Mouse (Mus musculus) kidney, postnatal 4 days (tissue): ENCODE results near the gene Safb2.
A peak's percentile ranks its signal among the peaks of the same experiment; 100 is the strongest.
"Not testable (repeated sequence)": the region's sequence is repeated elsewhere in the genome, so short reads cannot be mapped to it uniquely, and the experiment has no call there.

Source experiments
- DNase-seq, 2 experiments: peaks; one replicate each; pipeline ENCODE4 v3.0.0; 2021; ENCODE audit warnings: mixed read lengths in 2 of 2

Gene Safb2

DNA sequence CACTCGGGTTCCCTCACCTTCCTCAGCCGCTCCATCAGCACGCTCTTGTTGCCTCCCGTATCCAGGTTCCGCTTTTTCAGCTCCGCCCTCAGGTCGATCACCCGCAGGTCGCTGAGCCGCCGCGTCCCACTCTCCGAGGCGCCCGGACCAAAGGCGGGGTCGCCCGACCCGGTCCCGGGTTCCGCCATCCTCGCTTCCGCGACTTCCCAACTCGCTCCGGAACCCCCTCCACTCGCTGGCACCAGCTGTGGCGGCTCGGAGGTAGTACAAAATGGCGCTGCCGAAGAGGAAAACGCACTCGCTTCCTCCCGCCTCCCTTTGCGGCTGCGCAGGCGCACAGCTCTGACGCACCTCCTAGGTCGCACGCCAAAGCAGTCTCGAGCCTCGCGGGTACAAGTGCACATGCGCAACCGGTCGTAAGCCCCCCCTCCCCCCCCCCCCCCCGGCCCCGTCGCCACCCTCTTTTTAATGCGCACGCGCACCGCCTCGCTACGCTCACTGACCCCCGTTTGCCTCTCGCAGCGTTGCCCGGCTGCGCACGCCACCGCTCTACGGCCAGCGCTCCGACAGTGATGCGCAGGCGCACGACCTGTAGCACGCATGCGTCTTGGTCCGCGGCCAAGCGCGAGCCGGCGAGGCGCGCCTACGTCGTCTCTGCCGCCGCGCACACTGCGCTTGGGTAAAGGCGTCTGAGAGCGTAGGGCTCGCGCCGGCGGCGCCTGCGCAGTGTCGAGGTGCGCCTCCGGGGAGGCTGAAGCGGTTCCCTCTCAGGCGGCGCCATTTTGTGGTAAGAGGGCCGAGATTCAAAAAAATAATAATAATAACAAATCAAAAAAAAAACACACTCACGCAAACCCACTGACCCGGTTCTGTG is at the start of gene Safb2, which contains the start of gene Safb:
TSS of gene Safb2 (minus strand) at position 329 of the 874 bp plus-strand sequence.
TSS of gene Safb (plus strand) at position 569 of the 874 bp plus-strand sequence.
- peak; percentile 99 to 100 for DNase-seq

- DNase-seq: no peak
Observed at GRCm38 (mm10) chr17:56634023-56634422, 49.6 kb upstream of the Safb2 start.

GRCm38 (mm10) chr17:56631807-56632206 is 47.4 kb upstream of the Safb2 start:
- no peak for DNase-seq

- DNase-seq: not testable (repeated sequence)
Observed at GRCm38 (mm10) chr17:56629800-56630781, 45.7 kb upstream of the Safb2 start.

- DNase-seq: peak; percentile 56 to 75
Observed at GRCm38 (mm10) chr17:56627530-56628277, 43.3 kb upstream of the Safb2 start, which contains the start of gene Catsperd. Gene Catsperd, plus strand, starts transcription at chr17:56628143.

DNA sequence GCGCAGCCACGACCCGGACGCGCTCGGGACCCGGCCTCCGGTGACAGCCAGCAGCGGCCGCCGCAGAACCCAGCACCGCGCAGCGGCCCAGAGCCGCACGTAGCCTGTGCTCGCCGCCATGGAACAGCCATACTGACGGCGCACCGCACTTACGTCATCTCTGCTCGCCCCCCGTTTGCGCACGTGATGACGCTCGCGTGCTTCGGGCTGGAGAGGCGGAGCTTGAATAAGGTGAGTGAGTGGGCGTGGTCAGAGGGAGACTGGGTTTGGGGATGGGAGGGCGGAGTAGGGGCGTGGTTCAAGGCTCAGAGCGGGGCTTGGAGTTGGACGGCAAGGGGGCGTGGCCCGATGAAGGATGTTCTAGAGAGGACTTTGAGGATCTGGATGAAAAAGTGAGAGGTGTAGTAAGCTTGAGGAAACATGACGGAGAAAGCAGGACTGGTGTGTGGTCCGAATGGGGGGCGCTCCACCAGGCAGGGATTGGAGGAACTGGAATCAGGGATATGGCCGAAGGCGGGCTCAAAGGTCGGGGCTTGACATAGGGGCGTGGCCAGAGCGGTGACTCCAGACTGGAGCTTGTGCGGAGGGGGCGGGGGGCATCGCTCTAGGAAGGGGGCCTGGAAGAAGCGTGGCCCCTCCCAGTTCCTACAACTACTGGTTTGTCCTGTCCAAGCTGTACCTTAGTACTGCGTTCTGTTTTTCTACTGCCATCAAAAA is 42.5 kb upstream of the Safb2 start, which contains the start of gene Lonp1:
TSS of gene Lonp1 (minus strand) at position 134 of the 717 bp plus-strand sequence.
- DNase-seq: peak; percentile 99

DNA sequence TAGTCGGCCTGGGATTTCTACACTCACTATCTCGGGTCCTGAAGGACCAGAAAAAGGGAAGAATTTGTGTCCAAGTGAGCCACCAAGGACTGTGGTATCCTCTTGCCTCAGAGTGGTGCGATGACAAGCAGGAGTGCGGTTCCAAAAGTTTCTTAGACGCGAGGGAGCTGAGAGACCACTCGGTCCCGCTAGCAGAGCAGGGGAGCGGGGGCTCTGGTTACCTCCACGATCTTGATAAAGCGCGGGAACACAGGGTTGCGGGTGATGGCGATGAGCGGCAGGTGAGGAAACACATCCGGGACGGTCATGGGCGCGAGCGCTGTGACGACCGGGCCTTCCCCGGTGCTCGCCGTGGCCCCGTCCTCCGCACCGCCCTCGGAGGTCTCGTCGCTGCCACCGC is 41.9 kb upstream of the Safb2 start:
- no peak for DNase-seq

- DNase-seq: no peak
Observed at GRCm38 (mm10) chr17:56625495-56625894, 41.1 kb upstream of the Safb2 start.

- no peak for DNase-seq
Observed at GRCm38 (mm10) chr17:56617628-56618027, 33.2 kb upstream of the Safb2 start.

DNA sequence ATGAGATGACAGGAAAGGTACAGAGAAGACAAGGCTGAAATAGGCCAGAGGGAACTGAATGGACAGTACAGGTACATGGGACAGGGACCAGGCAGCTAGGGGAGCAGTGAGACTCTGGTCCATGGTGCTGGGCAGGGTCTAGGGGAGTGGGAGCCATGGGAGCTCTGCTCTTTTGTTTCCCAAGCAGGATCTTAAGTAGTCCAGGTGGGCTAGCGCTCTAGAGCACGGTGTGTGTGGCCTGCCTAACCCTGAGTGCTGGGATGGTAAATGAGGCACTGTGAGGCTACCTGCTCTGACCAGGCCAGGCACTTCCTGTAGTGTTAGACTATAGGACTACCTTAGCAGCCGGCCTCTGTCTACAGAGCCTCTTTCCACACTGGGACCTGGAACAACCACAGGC is 32.3 kb upstream of the Safb2 start:
- DNase-seq: no peak

DNA sequence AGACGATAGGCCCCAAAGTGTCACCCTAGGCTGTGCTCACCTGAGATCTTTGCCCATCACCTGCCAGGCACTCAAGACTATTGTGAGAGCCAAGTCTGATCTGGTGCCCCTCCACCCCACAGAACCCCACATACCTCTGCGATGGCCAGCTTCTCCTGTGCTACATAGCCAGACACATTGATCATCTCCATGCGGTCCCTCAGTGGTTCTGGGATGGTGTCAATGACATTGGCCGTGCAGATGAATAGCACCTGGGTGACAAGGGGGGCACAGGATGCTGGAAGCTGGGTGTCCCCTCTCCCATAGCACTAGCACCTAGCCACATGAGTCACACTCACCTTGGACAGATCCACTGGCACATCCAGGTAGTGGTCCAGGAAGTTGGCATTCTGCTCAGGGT is 31.4 kb upstream of the Safb2 start:
- no peak for DNase-seq

GRCm38 (mm10) chr17:56615136-56615784 is 30.9 kb upstream of the Safb2 start:
- DNase-seq: no peak

GRCm38 (mm10) chr17:56614391-56615135 is 30.2 kb upstream of the Safb2 start:
- peak in 1 of 2 experiments; percentile 55 for DNase-seq

GRCm38 (mm10) chr17:56613893-56614292 is 29.5 kb upstream of the Safb2 start:
- peak; percentile 51 to 64 for DNase-seq

DNA sequence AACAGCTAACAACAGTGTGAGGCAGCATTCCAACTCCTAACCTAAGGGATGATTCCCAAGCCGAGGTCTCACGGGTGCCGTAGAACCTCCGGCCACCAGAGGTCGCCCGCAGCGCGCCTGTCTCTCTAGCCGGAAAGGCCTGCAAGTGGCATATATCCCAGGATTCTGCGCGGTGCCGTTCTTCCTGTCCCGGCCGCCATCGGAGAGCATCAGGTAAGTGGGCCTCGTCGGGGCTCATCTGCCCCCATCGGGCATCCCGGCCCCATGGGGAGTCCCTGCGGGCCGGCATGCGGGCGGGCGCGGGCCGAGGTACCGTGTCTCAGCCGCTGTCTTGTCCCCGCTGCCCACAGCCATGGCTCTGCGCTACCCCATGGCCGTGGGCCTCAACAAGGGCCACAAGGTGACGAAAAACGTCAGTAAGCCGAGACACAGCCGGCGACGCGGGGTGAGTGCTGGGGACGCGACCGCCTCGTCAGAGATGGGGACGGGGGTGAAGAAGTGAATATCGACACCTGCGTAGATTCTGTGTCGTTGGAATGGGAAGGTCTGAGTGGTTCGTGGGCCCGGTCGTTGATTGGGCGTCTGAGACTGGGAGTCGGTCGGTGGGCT is 29.0 kb upstream of the Safb2 start, which contains the start of gene Rpl36:
TSS of gene Rpl36 (plus strand) at position 181 of the 609 bp plus-strand sequence.
- peak; percentile 98 for DNase-seq

GRCm38 (mm10) chr17:56612565-56612939 is 28.2 kb upstream of the Safb2 start:
- not testable (repeated sequence) for DNase-seq

- peak; percentile 79 to 83 for DNase-seq
Observed at GRCm38 (mm10) chr17:56611861-56612564, 27.6 kb upstream of the Safb2 start.

DNA sequence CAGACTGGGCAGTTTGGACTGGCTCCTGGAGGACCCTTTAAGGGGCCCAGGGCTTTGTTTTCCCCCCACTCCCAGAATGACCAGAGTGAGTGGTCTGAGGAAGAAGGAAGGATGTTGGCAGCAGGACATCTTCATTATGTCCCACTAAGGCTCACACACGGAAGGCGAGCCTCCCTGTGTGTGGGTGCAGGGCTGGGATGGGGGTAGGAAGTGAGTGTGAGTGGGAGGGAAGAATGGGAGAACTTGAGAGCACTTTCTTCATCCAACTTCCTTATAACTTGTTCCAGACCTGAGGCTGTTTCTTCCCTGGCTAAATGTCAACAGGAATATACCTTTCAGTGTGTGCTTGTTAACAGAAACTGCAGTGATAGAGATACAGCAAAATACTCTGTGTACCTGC is 26.9 kb upstream of the Safb2 start:
- no peak for DNase-seq
